Comparison of ENCODE assay signal across 23 mouse cellular contexts in genomic region chr10:122193343-122193742, GRCm38 (mm10).
DNase-seq lines count a peak whose midpoint lies in the region; ATAC-seq and TF ChIP-seq lines count a peak whose summit lies in the region.
"Had no signal": no experiment of that assay in that cellular context is flagged by ENCODE, and none has a peak within 500 bp of the region (broad histone marks: within the 10 kb centered on the region; RNA-seq: fewer than 3 reads in every experiment).

No protein-coding gene starts in this region.

- no peaks in the 10 kb centered on the region for H3K36me3 ChIP-seq in forebrain, postnatal 0 days (ENCODE audit: insufficient read depth)
- H3K36me3 ChIP-seq: embryonic facial prominence, embryonic 12.5 days; forebrain, embryonic 12.5 days; hindbrain, embryonic 12.5 days; limb, embryonic 15.5 days; neural tube, embryonic 12.5 days had no signal

- intact Hi-C loops in left cerebral cortex, adult 2 months (cut with DNase I), result no loop called here

- DNase-seq in layer of hippocampus, adult 2 months (ENCODE audit: low spot score in 2 of 2), result peak; percentile 20 to 37
- DNase-seq in layer of hippocampus, postnatal 10 days (ENCODE audit: low spot score in 2 of 2), result no peak
- peak; percentile 13 to 17 for DNase-seq in layer of hippocampus, adult 8-10 months (ENCODE audit: low spot score in 2 of 2)
- DNase-seq in left cerebral cortex, adult 2 months (ENCODE audit: extremely low spot score in 1 of 2, low spot score in 2 of 2), result peak; percentile 17
- DNase-seq in right cerebral cortex, postnatal 14 days, result peak; percentile 16
- no peak for DNase-seq in forebrain, postnatal 0 days
- DNase-seq: adrenal gland, adult 8-10 months; cerebellum, adult 18-20 months; cerebellum, postnatal 14 days; gastrocnemius, postnatal 36 days; heart, adult 2 months; kidney, postnatal 25 days; lung, embryonic 14.5 days; spleen, adult 18-20 months; thymus, postnatal 36 days had no signal

- 59% methylated on average over 5 of the region's 5 CpGs for WGBS in forebrain, postnatal 0 days

- no peaks in the 10 kb centered on the region for H3K27me3 ChIP-seq in forebrain, postnatal 0 days (ENCODE audit: insufficient read depth, low read length)
- H3K27me3 ChIP-seq: embryonic facial prominence, embryonic 12.5 days; forebrain, embryonic 12.5 days; hindbrain, embryonic 12.5 days; limb, embryonic 15.5 days; neural tube, embryonic 12.5 days had no signal

- H3K9me3 ChIP-seq in forebrain, postnatal 0 days (ENCODE audit: low read length), result no peaks in the 10 kb centered on the region
- H3K9me3 ChIP-seq: embryonic facial prominence, embryonic 12.5 days; forebrain, embryonic 12.5 days; hindbrain, embryonic 12.5 days; limb, embryonic 15.5 days; neural tube, embryonic 12.5 days had no signal

- H3K4me1 ChIP-seq in forebrain, postnatal 0 days (ENCODE audit: insufficient read depth), result no peaks in the 10 kb centered on the region
- H3K4me1 ChIP-seq: embryonic facial prominence, embryonic 12.5 days; forebrain, embryonic 12.5 days; hindbrain, embryonic 12.5 days; limb, embryonic 15.5 days; neural tube, embryonic 12.5 days had no signal

- no peak overlapping the region for H3K4me2 ChIP-seq in forebrain, postnatal 0 days (ENCODE audit: low read depth)
- H3K4me2 ChIP-seq: embryonic facial prominence, embryonic 12.5 days; forebrain, embryonic 12.5 days; hindbrain, embryonic 12.5 days; limb, embryonic 15.5 days; lung, embryonic 14.5 days; neural tube, embryonic 12.5 days had no signal

- TF ChIP-seq CTCF in layer of hippocampus, adult 2 months (conservative IDR thresholded peaks at IDR 0.05), result no peak
- no peak for TF ChIP-seq CTCF in left cerebral cortex, adult 2 months (IDR thresholded peaks at IDR 0.05)
- TF ChIP-seq CTCF in forebrain, postnatal 0 days (IDR thresholded peaks at IDR 0.05; ENCODE audit: low read depth), result no peak

- H3K4me3 ChIP-seq in layer of hippocampus, adult 2 months, result no peak overlapping the region
- no peak overlapping the region for H3K4me3 ChIP-seq in left cerebral cortex, adult 2 months
- no peak overlapping the region for H3K4me3 ChIP-seq in forebrain, postnatal 0 days (ENCODE audit: low read depth, low read length)
- H3K4me3 ChIP-seq: embryonic facial prominence, embryonic 12.5 days; forebrain, embryonic 12.5 days; heart, adult 2 months; hindbrain, embryonic 12.5 days; limb, embryonic 15.5 days; neural tube, embryonic 12.5 days had no signal

- no peak overlapping the region for H3K9ac ChIP-seq in forebrain, postnatal 0 days
- H3K9ac ChIP-seq: embryonic facial prominence, embryonic 12.5 days; forebrain, embryonic 12.5 days; hindbrain, embryonic 12.5 days; limb, embryonic 15.5 days; liver, embryonic 14.5 days; lung, embryonic 14.5 days; neural tube, embryonic 12.5 days had no signal

- peak overlapping the region; percentile 77 for H3K27ac ChIP-seq in layer of hippocampus, adult 2 months
- peak overlapping the region; percentile 40; the same call in 1 of the 2 replicates for H3K27ac ChIP-seq in left cerebral cortex, adult 2 months
- no peak overlapping the region for H3K27ac ChIP-seq in forebrain, postnatal 0 days (ENCODE audit: low read depth, low read length)
- H3K27ac ChIP-seq: embryonic facial prominence, embryonic 12.5 days; forebrain, embryonic 12.5 days; heart, adult 2 months; hindbrain, embryonic 12.5 days; limb, embryonic 15.5 days; liver, embryonic 14.5 days; neural tube, embryonic 12.5 days had no signal

- ATAC-seq in forebrain, postnatal 0 days, result no peak
- no peak for ATAC-seq in megakaryocyte, adult 5-6 weeks (ENCODE audit: poor library complexity, severe bottlenecking)
- ATAC-seq: intestine, postnatal 0 days had no signal

Comparison
In these comparisons a context has a peak if more than half of its experiments do, and no peak if none do; other contexts are left out.
1. DNase-seq: peak in layer of hippocampus, adult 2 months (2 of 2), layer of hippocampus, adult 8-10 months (2 of 2), left cerebral cortex, adult 2 months (2 of 2) and right cerebral cortex, postnatal 14 days (single experiment); none in layer of hippocampus, postnatal 10 days (0 of 2) and forebrain, postnatal 0 days (single experiment).